Mouse (Mus musculus): ENCODE measurements around the gene Klf13. TPM values are rescaled to one million over a fixed set of nuclear protein-coding genes. Genes with fewer than 3 reads are reported as not detected.

Klf13 gene
- total RNA-seq, 1 experiment from 2014 or later, result 85.8 TPM

DNA sequence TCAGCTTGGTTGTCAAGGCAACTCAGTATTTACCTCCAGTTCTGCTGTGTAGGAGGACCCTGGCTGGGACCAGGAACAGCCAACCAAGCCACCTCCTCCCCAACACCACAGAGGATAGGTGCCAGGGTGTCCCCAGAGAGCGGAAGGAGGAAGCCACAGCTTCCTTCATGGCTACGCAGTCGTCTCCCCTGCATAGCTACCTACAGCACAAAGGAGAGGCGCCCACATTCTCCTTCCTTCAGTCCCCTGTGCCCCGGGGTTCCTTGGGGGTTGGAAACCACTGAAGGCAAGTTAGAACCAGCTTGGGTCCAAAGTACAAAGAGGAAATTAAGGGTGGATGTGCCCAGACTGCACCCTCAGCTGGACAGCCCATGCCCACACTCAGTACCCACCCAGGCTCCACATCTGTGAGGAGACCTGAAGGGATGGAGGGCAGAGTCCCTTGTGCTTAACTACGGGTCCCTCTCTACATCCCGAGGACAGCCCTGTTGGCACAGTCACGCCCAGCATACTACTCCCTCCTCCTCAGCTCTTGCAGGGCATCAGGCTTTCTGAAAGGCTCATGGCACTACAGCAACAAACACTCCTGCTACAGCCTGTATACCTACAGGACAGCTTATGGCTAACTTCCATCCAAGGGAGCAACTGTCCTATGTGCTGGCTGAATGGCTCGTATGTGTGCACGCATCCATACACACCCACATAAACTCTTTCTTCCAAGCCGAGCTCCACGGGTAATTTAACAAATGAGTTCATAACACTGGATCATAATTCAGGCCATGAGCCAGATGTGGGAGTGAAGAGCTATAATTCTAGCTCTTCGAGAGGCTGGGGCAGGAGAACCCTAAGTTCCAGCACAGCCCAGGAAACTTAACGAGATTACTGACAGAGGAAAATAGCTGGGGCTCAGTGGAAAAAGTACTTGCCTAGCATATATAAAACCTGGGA lies 13.0 kb downstream of the Klf13 start:
- DNase-seq, result peak; percentile 73

GRCm38 (mm10) chr7:63924747-63925412 lies 13.8 kb downstream of the Klf13 start:
- DNase-seq, result peak; percentile 93

DNA sequence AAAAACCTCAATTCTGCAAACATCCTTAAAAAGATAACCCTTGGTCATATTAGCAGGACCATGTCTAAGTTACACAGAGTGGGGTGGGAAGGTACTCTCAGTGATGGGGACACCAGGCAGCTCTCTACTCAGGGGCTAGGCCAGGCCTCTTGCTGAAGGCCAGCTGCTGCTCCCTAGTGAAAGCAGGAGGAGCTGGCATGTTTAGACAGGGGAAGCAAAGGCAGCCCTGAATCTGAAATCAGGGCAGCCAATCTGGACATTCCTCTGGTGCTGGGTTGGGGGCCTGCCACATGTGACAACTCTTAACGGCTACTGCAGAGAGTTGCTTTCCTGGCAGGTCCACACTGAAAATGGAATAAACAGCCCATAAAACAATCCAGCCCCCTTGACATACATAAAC lies 14.6 kb downstream of the Klf13 start:
- DNase-seq, result peak; percentile 17

GRCm38 (mm10) chr7:63922975-63923374 lies 15.7 kb downstream of the Klf13 start:
- no peak for DNase-seq

- no peak for DNase-seq
Measured at GRCm38 (mm10) chr7:63922571-63922970, 16.1 kb downstream of the Klf13 start.

GRCm38 (mm10) chr7:63921909-63922562 lies 16.7 kb downstream of the Klf13 start:
- DNase-seq, result no peak

DNA sequence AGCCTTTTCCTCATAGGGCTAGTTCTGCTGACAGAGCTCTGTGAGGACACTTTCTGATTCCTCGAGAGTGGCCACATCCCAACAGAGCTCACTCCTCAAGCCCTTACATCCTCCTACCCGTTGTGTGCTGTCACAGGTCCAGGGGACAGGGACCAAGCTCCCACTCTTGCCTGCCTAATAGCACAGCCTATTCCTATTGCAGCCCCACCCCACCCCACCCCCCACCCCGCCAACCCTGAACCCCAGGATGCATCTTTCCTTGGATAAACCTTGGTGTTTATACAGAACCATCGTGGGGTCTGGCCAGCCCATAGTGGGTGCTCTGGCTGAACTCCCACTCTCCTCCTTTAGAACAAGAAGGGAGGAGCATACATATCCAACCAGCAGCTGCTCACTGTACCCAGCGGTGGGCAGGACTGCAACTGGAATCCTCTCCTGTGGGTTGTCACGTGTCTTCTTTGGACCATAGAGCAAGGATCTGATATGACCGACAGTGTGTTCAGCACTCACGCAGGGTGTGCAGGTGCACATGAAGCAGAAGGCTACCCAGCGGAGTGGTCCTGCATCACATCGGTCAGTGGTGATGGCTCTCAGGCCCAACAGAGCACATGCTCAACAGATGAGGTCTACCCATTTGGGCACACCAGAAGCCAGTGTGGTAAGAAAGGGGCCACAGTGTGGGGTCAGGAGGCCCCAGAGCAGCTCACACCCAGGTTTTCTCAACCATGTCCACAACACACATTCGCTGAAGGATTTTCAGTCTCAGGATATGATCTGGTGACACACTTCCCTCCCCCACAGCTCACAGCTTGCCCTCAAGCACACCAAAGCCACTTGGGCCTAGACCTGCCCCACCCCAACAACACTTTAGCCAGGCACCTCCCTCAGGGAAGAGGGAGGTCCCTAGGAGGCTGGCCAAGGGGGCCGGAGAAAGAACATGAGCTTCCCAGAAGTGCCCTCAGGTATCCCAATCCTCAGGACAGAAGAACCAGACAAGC lies 19.6 kb downstream of the Klf13 start:
- peak; percentile 48 for DNase-seq

- DNase-seq, result peak; percentile 52
Measured at GRCm38 (mm10) chr7:63917693-63918092, 21.0 kb downstream of the Klf13 start.

DNA sequence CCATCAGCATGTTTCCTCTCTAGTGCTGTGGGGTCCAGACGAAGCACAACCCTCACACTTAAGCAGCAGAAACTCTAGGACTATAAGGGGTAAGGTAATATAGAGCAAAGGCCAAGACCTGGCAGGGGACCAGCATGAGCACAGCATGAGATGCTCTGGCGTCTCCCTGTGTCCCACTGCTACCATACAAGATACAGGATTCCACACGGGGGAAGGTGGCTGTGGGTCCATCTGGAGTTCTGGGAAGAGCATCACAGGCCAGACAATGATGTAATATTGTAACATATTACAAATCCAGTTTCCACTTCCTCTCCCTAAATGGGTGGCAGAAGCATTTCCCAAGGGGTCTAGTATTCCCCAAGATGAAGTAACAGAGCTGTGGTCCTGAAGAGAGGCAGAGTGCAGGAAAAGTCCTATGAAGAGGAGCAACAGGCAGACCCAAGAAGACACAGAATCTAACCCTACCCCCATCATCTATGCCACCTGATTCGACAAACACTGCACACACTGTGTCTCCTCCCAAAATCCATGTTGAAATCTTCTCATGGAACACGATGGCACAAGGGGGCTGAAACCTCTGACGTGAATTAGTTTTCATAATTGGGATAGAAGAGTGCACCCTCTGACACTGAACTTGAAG lies 22.3 kb downstream of the Klf13 start, which contains the start of gene E030018B13Rik:
TSS of gene E030018B13Rik (plus strand) at position 590 of the 640 bp plus-strand sequence.
- no peak for DNase-seq

DNA sequence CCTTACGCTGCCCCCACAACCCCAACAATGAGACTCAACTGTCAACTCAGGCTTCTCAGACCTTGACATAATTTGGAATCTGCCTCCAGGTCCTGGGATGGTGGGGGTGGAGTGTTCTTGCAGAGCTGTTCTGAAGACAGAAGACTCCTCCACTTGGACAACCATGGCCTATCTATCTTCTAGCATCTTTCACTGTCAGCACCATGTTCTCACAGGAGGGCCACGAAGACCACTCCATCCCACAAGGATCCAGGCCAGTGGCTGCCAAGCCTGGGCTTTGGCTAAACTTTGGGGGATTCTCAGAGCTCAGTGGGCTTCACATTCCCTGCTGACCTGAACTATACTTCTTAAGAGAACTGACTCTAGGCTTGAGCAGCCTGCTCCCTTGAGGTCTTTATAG lies 23.8 kb downstream of the Klf13 start:
- DNase-seq, result no peak

- DNase-seq, result no peak
Measured at GRCm38 (mm10) chr7:63913724-63914692, 24.7 kb downstream of the Klf13 start.

GRCm38 (mm10) chr7:63912924-63913723 lies 25.6 kb downstream of the Klf13 start:
- DNase-seq, result no peak

GRCm38 (mm10) chr7:63912234-63912810 lies 26.4 kb downstream of the Klf13 start:
- DNase-seq, result peak; percentile 69

DNA sequence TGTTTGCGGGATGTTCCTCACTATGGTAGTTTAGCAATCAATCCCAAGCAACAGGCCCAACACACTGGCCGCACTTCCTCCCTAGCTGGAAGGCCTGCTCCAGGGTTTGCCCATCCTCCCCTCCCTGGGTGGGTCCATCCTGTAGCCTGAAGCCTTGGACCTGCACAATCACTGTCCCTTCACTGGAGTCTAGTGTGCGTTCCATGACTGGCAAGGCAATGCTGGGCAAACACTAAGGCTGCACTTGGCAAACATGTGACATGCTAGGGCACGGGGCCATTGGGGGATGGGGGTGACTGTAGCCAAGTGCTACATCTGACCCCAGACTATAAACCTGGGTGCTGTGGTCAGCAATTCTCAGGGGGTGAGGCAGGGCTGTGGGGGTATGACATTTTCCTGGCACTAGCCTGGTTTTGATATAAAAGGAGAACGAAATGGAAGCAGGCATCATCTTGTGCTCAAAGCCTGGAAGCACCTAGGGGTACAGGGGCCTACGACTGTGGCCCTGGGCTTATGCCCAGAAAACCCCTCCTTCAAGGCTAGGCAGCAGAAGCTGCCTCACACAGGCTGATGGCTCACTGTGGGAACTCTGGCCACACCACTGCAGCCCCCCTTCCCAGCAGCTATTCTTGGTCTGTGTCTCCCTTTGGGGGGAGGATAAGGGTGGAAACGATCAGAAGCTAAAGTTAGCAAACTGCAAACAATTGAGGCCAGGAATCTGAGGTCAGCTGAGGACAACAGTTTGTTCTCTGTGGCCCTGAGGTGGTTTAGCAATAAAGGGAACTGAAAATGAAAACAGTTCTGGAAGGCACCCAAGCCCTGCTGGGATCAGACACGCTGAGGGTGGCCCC lies 27.1 kb downstream of the Klf13 start:
- peak; percentile 87 for DNase-seq

GRCm38 (mm10) chr7:63910912-63911311 lies 27.8 kb downstream of the Klf13 start:
- DNase-seq, result peak; percentile 51

DNA sequence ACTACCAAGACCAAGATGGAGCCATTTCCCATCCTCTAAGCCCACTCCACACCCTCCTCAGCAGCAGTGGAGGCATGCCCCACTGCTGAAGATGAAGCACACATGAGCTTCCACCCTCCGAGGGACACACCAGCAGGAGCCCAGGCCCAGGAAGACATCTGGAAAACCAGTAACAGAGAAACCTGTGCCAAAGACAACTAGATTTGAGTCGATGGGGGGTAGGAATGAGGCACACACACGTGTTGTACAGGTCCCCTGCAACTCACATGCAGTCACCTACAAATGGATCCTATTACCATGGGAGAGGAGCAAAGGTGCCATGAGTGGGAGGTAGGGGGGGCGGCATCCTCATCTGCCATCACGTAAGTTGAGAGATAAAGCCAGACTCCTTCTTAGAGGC lies 28.5 kb downstream of the Klf13 start:
- no peak for DNase-seq

GRCm38 (mm10) chr7:63908496-63909285 lies 30.0 kb downstream of the Klf13 start:
- no peak for DNase-seq
